Comparison of ENCODE assay signal across 8 mouse cellular contexts in the genomic region with DNA sequence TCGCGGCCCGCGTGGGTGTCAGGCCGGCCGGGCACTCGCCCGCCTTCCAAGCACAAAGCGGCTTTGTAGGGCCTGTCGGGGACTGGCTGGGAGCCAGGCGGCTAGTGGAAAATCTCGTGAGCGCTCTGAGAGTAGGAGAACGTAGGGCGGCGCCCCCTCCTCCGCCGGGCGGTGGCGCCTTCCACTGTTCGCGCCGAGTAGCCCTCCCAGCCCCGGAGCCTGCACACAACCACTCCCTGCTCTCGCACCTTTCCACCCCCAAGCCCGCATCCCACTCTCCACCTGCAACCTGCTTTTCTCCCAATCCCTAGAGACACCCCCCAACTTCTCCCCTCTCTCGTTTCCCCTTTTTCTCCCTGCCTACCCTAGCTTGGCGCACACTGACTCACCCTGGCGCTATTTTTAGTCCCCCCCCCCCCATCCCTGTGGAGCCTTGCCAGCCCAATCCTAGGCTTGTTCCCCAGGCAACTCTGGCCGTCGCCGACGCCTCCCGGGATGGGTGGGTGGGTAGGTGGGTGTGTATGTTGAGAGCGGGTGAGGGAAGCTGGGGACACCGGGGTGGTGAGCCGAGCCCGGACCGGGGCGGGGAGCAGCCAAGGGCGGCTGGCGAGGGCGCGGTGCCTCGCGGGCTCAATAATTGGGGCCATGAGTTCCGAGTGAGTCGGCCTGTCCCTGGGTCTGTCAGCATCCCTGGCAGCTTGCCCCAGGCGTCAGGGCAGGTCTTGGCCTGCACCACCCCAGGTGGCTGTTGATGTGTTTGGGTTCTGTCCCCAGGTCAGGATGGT. TPM values are rescaled to one million over a fixed set of nuclear protein-coding genes. Genes with fewer than 3 reads are reported as not detected.
A peak's percentile ranks its signal among the peaks of the same experiment; 100 is the strongest.
DNase-seq lines count a peak whose midpoint lies in the region; ATAC-seq and TF ChIP-seq lines count a peak whose summit lies in the region.

No protein-coding gene starts in this region.

- no peak for DNase-seq in Patski (ENCODE audit: low read depth, low spot score)
- peak; percentile 91 to 92 for DNase-seq in cerebellum, postnatal 36 days
- peak; percentile 91 to 92 for DNase-seq in frontal cortex, postnatal 36 days (ENCODE audit: low spot score in 2 of 2)
- peak; percentile 80 to 86 for DNase-seq in left cerebral cortex, adult 18-20 months (ENCODE audit: low spot score in 2 of 2)
- DNase-seq in lung, postnatal 4 days = peak; percentile 91 to 94
- peak; percentile 93 for DNase-seq in retina, postnatal 7 days (ENCODE audit: low read depth, low spot score)
- peak; percentile 83 for DNase-seq in urinary bladder, adult 2 months (ENCODE audit: low spot score)

- TF ChIP-seq CTCF in Patski (IDR thresholded peaks at IDR 0.05) = no peak

- POLR2A ChIA-PET in Patski (lab: Charles Lee) = interaction anchor here (0.6 to 1.8 kb wide), 10 partner anchors 10 to 120 kb away, joined by 3 to 6 read pairs (median 4); a partner anchor contains a TSS

- H3K27ac ChIP-seq in hindbrain, embryonic 15.5 days (replicated peaks) = peak overlapping the region; percentile 99

- CTCF ChIA-PET in Patski (lab: Charles Lee) = interaction anchor here (1.0 to 2.3 kb wide), 6 partner anchors 19 to 123 kb away, joined by 3 to 12 read pairs (median 4); a partner anchor contains a TSS

- H3K9me3 ChIP-seq in hindbrain, embryonic 15.5 days = no peaks in the 10 kb centered on the region

- peaks cover 75% of the 10 kb centered on the region for H3K4me1 ChIP-seq in hindbrain, embryonic 15.5 days (replicated peaks)

- H3K4me2 ChIP-seq in hindbrain, embryonic 15.5 days = peak overlapping the region; percentile 69

- ATAC-seq in Patski = peak; percentile 10
- peak; percentile 61 for ATAC-seq in hindbrain, embryonic 15.5 days (ENCODE audit: low FRiP score, low read depth)

- no peaks in the 10 kb centered on the region for H3K36me3 ChIP-seq in hindbrain, embryonic 15.5 days

- H3K27me3 ChIP-seq in Patski = no peaks in the 10 kb centered on the region
- no peaks in the 10 kb centered on the region for H3K27me3 ChIP-seq in hindbrain, embryonic 15.5 days

- peak overlapping the region; percentile 59 for H3K4me3 ChIP-seq in hindbrain, embryonic 15.5 days

- in situ Hi-C loops in Patski (cut with MboI; ENCODE audit: low pct_unique_long_range_greater_than_20kb) = loop anchor here (5.0 kb wide), 1 partner anchor 37 kb away; no protein-coding TSS in a partner anchor

- H3K9ac ChIP-seq in hindbrain, embryonic 15.5 days = peak overlapping the region; percentile 81

- WGBS in hindbrain, embryonic 15.5 days = under 1% methylated on average over 37 of the region's 49 CpGs

RNA-seq across cellular contexts. Expression of a gene that starts 11.8 kb away (rescaled TPM):
- polyA plus RNA-seq in Patski (2021) = 138 TPM
- 32.5 and 38.5 TPM in 2 replicates for polyA plus RNA-seq in hindbrain, embryonic 15.5 days (2015; fragmentation: Nextera tagmentation; extraction: Ambion mirVana)
- 100 to 1,000 TPM; 212 to 225 TPM for total RNA-seq in left cerebral cortex, adult 18-20 months (2021)
- polyA plus RNA-seq in urinary bladder, adult 2 months (2012; rRNA removed) = 30.8 and 58.8 TPM in 2 replicates

RNA-seq across cellular contexts. Expression of a gene that starts 18.5 kb away (rescaled TPM):
- polyA plus RNA-seq in Patski (2021) = 157 TPM
- polyA plus RNA-seq in hindbrain, embryonic 15.5 days (2015; fragmentation: Nextera tagmentation; extraction: Ambion mirVana) = 558 and 579 TPM in 2 replicates
- 10 to 100 TPM; 35.7 to 36.9 TPM for total RNA-seq in left cerebral cortex, adult 18-20 months (2021)
- polyA plus RNA-seq in urinary bladder, adult 2 months (2012; rRNA removed) = 40.1 and 48.5 TPM in 2 replicates

RNA-seq across cellular contexts. Expression of a gene that starts 21.9 kb away (rescaled TPM):
- 0.18 TPM for polyA plus RNA-seq in Patski (2021)
- 3.5 and 4.6 TPM in 2 replicates for polyA plus RNA-seq in hindbrain, embryonic 15.5 days (2015; fragmentation: Nextera tagmentation; extraction: Ambion mirVana)
- total RNA-seq in left cerebral cortex, adult 18-20 months (2021) = not detected
- 0.06 TPM in 1 of 2 replicates, not detected in the other for polyA plus RNA-seq in urinary bladder, adult 2 months (2012; rRNA removed)

RNA-seq across cellular contexts. Expression of a gene that starts 26.6 kb away (rescaled TPM):
- 1.7 TPM for polyA plus RNA-seq in Patski (2021)
- 84.1 and 101 TPM in 2 replicates for polyA plus RNA-seq in hindbrain, embryonic 15.5 days (2015; fragmentation: Nextera tagmentation; extraction: Ambion mirVana)
- 10 to 100 TPM; 45.4 to 46.6 TPM for total RNA-seq in left cerebral cortex, adult 18-20 months (2021)
- 0.06 and 0.11 TPM in 2 replicates for polyA plus RNA-seq in urinary bladder, adult 2 months (2012; rRNA removed)

RNA-seq across cellular contexts. Expression of a gene that starts 28.7 kb away (rescaled TPM):
- 45.9 TPM for polyA plus RNA-seq in Patski (2021)
- 3.4 and 4.4 TPM in 2 replicates for polyA plus RNA-seq in hindbrain, embryonic 15.5 days (2015; fragmentation: Nextera tagmentation; extraction: Ambion mirVana)
- 10 to 100 TPM; 60.8 to 65.2 TPM for total RNA-seq in left cerebral cortex, adult 18-20 months (2021)
- 23.6 and 26.8 TPM in 2 replicates for polyA plus RNA-seq in urinary bladder, adult 2 months (2012; rRNA removed)
